Mouse (Mus musculus) brain, adult 10 weeks (tissue): Measurements from ENCODE around the gene Brox. TPM values are rescaled to one million over a fixed set of nuclear protein-coding genes. Genes with fewer than 3 reads are reported as not detected.

ENCODE experiments used
- polyA plus RNA-seq: library from polyadenylated mRNA; stranded (reverse); fragments of 350-450 nt; fragmentation: Illumina TruSeq; extraction: RNeasy Lipid Tissue Mini Kit (QIAGEN cat#74804); gene quantifications from one replicate; pipeline ENCODE4 v1.2.3, GENCODE M21; 2015; ENCODE audit warnings: low read depth, low replicate concordance

The Brox gene
- polyA plus RNA-seq, result 60.3 TPM

GRCm38 (mm10) chr1:183296877-183297383 lies at the start of gene Brox:
TSS of gene Brox (minus strand) at chr1:183297269.

DNA sequence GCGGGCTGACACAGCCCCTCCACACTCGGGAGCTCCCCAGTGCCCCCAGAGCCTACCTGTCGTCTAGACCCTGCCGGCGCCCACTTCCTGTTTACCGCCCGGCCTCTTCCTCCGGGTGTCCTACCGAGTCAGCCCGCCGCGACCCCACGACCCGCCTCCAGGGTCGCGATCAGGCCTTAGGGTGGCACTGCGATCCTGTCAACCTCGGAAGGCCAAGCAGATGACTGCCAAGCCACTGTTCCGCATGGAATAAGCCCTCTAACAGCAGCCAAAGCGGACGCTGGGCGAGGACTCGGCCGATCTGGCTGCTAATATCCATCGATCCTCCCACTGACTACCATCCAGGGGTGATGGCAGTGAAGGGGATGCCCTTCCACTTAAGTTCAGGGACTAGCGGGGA lies 604 bp downstream of the Brox start, which contains the start of gene Aida:
Aida (plus strand) TSS at position 126 of the 400 bp plus-strand sequence.

Other genes with a start within 250 kb of the Brox start
- 4.2 TPM for gene Disp1, start 75.7 kb downstream of the Brox start, polyA plus RNA-seq
- 72.1 TPM for gene Aida, start 679 bp downstream of the Brox start, polyA plus RNA-seq
- gene Mia3, start 72.3 kb upstream of the Brox start, polyA plus RNA-seq, result 137 TPM
- gene Taf1a, start 91.7 kb upstream of the Brox start, polyA plus RNA-seq, result 21.8 TPM
- gene Hhipl2, start 120.9 kb upstream of the Brox start, polyA plus RNA-seq, result 2.5 TPM